Mouse (Mus musculus) cerebellum, adult 2 months (tissue): ENCODE measurements at regions not wholly inside any gene's neighbourhood (a gene's known extent, or its start where the extent isn't known, plus 50 kb on each side); places are given as distances from the start of the nearest gene placed in this dataset.

ENCODE experiments used
- CTCF ChIP-seq: fragments of 200-500 bp; IDR thresholded peaks from 2 replicates; pipeline ENCODE4 v1.5.1; 2011; ENCODE audit warnings: low read depth, mild to moderate bottlenecking, control low read depth, low read length, moderate library complexity, borderline replicate concordance; ENCODE audit not compliant: insufficient read depth
- POLR2A ChIP-seq: fragments of 200-500 bp; IDR thresholded peaks from 2 replicates; pipeline ENCODE4 v1.6.1; 2011; ENCODE audit warnings: low read length, control low read depth, borderline replicate concordance; ENCODE audit not compliant: insufficient read depth

DNA sequence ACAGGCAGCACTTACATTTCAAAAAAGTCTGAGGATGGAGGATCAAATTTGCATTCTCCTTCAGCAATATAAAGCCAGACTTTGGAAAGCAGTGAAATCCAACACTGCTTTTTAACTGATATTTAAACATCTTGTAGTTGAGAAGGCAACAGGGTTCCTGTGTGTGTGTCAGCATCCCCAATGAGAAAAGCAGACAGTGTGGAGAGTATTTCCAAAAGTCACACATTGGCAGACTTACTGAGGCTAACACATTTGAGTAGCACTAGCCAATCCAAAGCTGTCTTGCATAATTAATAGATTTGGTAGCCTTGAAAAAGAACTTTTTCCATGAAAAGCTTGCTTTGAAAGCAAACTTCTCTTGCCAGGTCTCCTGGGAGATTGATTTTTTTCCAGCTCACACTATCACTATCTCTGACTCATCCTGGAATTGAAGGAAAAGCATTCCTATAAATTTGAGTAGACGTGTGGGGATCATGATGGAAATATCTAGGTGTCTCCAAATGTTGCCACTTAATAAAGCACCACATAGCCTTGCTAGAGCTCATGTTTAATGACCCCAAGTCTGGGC, 168.0 kb downstream of the Ibtk start:
- no peak for TF ChIP-seq POLR2A
- no peak for TF ChIP-seq CTCF
